Mouse (Mus musculus) mesoderm, embryonic 11.5 days (tissue): ENCODE data around the gene Olig3.

Source experiments
- DNase-seq: peaks from one replicate; pipeline ENCODE4 v3.0.0-alpha.2; 2012; ENCODE audit warnings: low read depth, low spot score

Olig3 gene

DNA sequence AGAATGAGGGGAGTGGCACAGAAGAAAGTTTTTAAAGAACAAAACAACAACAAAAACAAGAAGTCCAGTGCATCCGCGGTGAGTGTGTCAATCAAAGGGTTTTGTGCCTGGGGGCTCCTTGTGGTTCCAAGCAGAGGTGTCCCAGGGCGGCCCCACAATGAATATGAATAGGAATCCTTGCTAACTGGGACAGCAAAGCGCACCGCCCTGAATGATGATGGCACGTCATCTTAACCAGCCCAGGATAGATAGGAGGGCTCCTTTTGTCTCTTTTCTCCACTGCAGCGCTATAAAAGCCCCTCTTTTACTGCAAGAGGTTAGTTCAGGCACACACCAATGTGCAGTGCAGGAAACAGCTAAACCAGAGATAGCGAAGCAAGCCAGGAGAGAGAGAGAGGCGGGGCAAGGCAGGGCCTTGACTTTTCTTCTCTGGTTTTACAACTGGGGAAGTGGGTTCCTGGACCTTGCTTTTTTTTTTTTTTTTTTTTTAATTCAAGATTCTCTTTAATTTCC, at the start of gene Olig3:
Olig3 (plus strand) TSS at position 463 of the 513 bp plus-strand sequence.
- no peak for DNase-seq

DNA sequence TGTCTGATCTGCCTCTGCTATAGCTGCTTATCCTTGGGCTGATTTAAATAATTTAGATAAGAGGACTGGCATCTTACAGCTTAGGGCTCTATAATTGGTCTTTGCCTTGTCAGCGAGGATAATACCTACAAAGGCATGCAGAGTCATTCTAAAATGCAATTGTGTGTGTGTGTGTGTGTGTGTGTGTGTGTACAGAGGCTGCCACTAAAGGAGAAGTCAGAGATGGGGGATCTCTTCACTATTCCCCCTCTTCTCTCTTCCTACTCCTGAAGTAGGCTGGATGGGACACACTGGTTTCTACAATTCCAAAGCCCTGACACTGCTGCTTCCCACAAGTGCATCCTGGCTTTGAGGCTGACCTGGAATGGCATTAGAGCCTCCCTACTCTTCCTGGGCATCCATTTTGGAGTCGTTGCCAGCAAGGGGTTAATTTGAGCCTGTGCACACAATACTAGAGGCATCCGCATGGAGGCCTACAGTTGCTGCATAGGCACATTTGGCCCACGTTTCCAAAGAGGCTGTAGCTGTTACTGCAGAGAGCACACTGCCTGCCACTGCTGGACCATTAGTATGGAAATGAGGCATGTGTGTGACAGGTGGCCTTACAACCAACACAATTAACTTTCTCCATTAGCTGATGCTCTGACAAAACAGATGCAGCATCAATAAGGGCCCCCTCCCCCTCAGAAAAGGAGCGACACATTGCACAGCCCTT, 46.5 kb upstream of the Olig3 start:
- peak; percentile 54 for DNase-seq

DNA sequence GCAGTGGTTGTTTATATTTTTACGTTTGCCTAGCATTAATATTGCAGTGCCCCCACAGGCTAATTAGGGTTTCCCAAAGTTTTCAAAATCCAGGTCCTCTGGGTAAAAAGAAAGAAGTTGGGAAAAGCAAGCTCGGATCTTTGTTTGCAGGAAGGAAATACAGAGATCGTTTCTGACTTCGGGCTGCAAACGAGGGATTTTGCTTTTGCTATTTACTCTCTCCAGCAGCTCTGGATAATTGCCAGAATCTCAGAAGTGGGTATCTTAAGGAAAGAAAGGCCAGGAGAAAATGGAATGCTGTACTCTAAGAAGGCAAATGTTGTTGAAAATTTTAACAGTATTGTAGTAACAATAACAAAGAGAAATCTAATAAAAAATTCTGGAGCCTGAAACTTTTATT, 45.9 kb upstream of the Olig3 start:
- DNase-seq: no peak

DNA sequence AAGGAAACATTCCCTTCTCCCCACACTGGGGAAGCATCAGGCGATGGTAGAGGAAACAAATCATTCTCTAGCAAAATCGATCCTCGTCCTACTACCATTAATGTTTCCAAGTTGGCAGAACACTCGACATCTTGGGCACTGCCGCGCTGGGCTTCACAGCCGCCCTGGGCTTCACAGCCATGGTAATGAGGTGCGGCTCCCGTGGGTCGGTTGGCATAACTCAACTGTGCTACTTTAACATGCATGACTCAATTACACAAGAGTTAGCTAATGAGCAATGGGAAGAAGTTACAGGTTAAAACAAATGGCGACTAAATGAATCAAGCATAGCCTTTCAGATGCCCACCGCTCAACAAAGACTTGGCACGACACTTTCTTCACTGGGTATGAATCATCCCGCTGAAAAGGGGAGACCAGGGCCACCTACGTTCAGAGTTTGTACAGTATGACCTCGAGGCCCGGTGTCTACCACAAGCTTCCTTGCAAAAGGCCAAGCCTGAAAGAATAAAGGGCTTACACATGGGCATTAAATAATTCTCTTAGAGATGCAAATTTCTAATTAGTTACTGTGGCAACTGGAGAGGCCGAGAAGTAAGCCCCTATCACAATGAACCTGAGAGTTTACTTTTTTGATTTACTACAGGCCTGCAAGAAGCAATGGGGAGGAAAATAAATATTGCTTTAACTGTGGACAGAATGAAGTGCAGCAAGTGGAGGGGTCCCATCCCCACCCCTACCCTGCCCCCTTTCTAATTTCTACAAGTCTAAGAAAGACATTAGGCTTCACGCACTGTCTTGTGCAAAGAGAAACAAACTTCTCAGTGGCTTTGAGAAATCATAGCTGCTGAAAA, 38.1 kb upstream of the Olig3 start:
- DNase-seq: peak; percentile 19

DNA sequence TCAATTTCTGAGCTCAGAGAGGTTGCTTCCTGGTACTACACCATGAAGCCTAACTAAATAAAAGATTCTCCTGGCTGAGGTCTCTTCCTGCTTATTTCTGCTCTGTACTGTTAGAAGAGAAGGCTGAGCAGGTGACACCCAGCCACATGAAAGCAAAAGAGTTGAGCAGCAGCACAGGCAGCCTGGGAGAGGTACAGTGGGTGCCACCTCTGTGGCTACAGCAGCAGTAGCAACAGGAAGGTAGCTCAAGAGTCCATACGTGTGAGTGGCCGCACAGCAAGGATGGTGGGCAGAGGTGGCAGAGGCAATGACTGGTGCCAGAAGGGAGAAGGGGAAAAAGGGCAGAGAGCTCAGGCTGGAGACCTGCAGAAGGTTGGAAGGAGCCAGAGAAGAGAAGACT, 34.6 kb upstream of the Olig3 start:
- no peak for DNase-seq

DNA sequence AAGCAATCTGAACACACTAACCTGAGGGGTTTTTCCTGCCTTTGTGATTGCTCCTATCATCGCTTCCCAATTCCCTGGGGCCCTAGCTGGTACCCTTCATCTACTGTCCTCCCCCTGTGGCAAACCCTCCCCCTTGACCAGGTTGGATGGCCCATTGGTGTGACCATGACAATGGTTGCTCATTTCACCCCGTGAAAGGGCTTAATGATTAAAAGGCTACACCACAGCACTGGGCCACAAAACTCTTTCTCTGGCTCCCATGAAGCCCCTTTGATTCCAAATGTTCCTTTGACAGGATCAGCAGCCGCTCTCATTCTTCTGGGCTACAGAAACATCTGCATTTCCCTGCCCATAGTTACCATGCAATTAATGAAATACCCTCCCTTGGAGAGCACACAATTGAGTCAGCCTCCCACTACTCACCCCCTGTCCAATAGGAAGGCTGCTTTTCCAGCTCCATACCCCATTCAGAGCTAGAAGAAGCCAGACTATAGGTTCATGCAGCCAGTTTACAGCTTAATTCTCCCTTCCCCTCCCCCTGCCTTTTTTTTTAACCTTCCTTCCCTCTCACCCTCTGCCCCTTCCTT, 27.0 kb upstream of the Olig3 start:
- DNase-seq: no peak

DNA sequence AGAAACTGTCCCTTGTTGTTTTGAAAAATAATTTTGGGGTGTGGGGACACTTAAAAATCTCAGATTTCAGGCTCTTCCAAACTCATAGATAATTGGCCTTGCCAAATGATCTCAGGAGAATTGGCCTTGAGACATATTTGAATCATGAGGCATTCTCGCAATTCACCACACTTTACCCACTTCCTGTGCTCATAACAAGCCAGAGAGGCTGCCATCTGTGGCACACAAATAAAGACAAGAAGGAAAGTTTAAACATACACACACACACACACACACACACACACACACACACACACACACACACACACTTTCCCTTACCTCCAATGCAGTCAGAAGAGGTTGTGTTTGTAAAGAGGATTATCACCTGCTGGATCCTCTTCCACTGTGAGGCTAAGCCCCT, 22.9 kb upstream of the Olig3 start:
- no peak for DNase-seq

DNA sequence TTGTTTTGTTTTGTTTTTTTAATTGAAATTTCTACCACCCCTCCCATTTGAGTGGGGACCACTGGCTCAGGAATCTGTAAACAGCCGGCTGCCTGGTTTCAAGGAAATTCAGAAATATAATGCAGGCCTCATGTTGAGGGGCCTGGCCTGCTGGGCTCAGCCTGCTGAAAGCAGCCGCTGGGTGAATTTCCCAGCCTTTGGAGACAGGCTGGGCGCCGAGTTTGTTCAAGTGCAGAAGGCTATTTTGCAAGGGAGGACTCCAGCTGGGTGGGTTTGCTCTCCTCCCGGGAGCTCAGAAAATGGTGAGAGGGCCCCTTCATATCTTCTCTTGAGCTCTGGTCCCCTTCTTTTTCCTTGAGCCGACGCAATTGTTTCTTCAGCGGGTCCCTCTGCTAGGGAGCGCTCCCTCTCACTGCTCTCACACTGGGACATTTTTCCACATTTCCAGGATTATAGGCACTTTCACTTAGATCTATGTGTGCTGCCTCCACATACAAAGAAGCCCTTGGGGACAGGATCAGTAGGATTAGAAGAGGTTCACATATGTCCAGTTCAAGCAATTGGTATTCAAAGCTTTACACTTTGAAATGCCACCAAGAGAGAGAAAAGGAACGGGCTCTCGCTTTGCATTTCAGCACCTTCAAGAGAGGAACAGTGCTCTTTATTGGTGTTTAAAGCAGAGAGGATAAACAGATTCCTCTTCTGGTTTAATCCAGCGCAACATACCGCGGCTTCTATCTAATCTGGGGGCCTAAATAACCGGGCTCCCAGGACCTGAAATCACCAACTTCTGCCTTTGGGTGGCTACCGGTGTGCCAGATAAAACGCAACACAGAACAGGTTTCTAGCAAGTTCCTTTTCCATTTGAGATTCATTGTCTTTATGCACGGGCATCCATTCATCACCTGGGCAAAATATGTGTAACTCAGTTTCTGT, 17.4 kb upstream of the Olig3 start:
- DNase-seq: no peak

DNA sequence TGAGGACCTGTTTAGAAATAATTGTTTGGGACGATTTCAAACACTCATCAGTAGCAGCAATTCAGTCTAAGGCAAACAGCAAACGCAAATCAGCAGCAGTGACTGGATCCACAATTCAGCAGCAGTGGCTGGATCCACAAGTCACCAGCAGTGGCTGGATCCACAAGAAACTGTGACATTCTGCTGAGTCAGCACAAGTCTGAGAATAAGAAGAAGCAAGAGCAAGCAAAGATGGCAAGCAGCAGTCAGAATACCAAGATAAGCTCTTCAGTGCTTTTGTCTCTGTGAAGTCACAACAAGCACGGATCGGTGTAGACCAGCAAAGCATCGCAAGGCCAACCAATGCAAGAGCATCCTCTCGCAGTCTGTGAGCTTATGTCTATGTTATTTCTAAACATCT, 12.3 kb upstream of the Olig3 start:
- no peak for DNase-seq

DNA sequence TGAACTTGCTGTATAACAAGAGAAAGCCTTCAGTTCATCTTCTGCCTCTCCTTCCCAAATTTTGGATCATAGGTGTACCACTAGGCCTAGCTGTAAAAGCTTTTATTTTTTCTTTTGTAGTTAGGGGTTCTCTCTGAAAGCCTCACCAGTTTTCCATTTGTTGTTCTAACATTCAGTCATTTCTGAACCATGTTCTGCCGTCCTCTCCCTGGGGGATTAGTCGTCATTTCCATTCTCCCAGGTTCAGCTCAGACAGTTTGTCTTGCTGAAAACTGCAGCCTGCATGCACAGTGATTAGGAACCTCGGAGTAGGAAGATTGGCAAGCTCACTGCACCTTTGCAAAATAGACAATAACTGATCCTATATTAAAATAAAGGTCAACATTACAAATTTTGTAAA, 7.0 kb upstream of the Olig3 start:
- no peak for DNase-seq

DNA sequence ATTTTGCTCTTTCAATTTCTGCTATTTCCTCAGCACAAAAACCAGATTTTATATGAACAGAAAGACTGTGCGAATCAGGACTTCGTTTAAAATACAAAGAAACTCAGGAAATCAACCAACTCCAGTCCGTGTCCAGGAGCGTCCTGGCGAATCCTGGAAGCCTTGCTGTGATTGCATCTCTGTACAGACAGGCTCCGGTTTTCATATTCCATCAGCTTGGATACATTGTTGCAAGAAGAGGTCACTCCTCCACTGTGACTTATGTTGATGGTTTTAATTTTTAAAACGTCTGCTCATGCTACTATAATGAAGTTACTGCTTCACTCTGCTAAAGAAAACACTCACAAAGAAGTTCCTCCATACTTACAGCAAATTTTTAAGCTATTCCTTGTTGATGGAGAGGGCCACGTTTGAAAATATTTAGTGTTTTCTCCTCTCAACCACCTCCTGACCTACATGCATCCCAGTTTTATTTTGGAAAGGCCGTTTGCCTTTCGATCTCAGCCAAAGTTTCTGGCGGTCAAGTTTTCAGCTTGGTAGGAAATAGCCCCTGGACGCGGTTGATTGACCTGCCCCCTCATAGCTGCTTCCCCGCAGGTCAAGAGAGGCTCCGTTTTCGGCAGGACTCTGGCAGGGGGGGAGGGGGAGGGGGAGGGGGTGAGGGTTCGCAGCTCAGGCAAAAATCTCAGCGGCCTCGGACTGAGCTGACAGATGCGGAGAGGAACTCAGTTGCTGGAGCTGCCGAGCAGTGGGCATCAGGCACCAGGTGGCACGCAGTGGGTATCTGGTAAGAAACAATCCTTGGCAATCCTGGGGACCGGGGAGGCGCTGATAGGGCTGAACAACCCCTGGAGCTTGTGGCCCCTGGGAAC, 4.1 kb upstream of the Olig3 start:
- no peak for DNase-seq

DNA sequence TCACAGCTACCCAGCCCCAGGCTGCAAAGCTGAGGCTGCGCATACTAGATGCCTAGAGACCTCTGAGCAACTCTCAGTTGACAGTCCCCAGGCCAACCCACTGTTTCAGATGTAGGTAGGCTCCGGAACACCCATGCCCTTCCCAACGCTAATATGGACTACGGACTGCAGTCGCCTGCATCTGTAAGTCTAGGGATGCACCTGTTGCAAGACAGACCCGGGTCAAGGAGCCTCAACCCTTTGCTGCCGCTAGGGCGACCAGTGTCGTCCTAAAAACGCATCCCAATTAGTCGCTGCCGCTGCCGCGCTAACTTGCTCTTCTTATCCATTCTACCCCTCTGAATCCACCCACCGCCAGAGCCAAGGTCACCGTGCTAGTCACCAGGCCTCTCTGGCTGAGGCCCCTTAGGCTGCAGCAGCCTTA, 3.4 kb upstream of the Olig3 start:
- DNase-seq: no peak

DNA sequence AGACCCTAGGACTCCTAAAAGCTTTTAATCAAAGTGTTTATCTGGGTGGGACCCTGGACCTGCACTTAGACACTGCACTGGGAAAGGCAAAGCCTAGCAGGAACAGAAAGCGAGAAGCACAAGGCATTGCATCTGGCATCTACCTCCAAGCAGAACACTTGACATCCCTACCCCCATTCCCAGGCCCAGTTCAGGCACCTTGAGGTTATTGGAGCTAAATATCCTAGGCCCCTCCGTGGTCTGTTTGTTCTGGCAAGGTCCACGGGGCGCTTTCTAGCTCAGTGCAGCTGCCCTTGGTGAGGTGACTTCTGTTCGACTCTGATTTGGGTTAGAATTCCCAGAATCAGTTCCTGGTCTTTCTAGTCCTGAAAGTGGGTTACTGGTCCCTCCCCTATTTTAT, 2.7 kb upstream of the Olig3 start:
- no peak for DNase-seq

DNA sequence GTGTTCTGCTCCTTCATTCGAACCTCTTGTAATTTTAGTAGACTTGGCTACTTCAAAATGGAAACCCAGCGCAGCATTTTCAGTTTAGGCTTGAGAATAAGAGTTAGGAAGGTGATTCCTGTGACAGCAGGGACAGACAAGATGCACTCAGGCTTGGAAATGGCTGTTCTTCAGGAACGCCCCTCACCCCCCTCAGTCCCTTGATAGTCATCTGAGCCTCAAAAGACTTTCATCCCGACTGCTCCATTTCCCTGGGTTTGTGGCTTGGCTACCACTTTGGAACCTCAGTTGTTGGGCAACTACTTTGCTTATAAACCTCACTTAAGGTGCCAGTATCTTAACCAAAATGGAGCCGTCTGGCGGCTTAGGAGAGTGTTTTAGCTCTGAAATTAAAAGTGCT, 2.2 kb upstream of the Olig3 start:
- no peak for DNase-seq

DNA sequence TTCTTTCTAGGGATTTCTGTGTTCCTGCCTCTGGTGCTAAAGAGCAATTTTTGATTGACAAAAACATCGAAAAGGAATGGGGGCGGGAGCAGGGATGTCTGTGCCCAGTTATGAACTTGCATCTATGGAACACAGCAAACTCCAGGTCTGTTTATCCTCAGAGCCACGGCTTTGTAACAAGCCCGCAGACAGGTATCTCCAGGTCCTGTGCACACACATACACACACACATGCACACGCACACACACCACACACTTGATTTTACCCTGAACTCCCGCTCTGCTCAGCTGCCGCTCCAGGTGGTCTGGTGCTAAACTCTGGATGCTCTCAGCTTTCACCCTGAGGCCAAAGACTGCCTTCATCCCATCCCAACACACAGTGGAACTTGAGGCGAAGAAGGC, 1.3 kb upstream of the Olig3 start:
- DNase-seq: no peak

DNA sequence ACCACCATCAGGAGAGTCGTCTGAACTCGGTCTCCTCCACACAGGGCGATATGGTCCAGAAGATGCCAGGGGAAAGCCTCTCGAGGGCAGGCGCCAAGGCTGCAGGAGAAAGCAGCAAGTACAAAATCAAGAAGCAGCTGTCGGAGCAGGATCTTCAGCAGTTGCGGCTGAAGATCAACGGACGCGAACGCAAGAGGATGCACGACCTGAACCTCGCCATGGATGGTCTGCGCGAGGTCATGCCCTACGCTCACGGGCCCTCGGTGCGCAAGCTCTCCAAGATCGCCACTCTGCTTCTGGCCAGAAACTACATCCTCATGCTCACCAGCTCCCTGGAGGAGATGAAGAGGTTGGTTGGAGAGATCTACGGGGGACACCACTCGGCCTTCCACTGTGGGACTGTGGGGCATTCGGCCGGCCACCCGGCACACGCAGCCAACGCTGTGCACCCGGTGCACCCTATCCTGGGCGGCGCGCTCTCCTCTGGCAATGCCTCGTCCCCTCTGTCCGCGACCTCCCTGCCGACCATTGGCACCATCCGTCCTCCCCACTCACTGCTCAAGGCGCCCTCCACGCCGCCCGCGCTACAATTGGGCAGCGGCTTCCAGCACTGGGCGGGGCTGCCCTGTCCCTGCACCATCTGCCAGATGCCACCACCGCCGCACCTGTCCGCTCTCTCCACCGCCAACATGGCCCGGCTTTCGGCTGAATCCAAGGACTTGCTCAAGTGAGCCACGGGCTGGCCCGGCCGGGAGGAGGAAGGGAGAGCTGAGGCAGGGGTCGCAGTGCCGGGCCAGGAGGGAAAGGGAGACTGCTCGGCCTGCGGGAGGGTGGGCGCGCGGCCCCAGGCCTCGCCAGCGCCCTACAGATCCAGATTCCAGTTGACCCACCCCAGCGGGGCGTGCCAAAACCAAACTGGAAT, 648 bp downstream of the Olig3 start:
- no peak for DNase-seq

DNA sequence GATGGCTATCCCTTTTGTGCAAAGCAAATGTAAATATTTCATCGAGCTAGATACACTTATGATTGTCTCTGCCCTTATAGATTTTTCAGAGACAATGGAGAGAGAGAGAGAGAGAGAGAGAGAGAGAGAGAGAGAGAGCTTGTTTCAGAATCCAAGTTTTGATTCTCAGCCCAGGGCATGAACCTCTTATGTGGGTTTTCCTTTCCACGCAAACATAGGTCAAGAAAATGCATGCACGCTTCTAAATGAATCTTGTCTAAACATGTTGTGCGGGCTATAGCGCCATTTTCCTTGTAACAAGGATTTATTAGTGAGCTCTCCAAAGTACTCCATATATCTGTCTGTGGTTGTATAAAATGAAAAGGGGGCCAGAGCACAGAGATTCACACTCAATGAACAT, 1.5 kb downstream of the Olig3 start:
- DNase-seq: no peak

DNA sequence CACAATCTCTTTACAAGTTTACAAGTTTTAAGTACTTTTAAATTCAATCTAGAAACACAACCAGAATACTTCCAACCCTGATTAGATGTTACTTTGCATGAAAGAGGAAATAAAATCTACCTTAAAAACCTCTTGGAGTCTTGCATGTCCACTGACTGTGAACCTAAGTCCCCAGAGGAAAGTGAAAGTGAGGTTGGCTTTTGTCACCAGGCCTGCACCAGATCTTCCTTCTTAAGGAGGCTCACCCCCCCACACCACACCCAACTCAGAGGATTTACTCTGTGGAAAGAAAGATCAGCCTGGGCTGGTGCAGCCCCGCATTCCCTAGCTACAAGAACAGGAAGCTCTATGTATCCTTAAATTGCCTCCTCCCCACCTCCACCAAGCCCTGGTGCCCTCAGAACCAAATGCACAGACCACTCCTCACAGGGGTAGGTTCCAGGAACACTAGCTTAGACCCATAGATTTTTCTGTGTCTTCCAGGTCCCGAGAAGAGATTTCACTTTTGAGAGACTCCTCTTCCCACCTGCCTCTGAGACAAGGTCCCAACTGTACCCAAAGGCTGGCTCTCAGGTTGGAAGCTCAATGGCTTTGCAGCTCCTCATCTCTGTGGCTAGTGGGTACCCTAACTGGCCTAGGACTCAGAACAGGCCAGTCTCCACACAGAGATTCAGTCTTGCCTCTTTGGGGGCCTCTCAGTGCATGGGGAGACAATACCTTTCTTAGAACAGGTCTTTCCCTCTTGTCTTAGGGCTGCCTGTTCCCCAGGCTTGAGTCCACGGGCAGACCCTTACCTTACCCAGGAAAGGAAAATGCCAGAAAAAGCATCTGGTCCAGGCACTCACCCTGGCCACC, 4.3 kb downstream of the Olig3 start:
- DNase-seq: no peak
